Mouse (Mus musculus) embryonic fibroblast, embryonic 13.5 days (primary cell): ENCODE measurements around the gene Akap5.

Experiments
- CTCF ChIP-seq: IDR thresholded peaks from 2 replicates; pipeline ENCODE4 v1.5.1; 2011; ENCODE audit warnings: mild to moderate bottlenecking, control low read depth, low read length, moderate library complexity, borderline replicate concordance; ENCODE audit not compliant: insufficient read depth
- POLR2A ChIP-seq: IDR thresholded peaks from 2 replicates; pipeline ENCODE4 v1.6.1; 2011; ENCODE audit warnings: low read depth, mild to moderate bottlenecking, control low read depth, low read length, moderate library complexity

GRCm38 (mm10) chr12:76318282-76319212 is 6.1 kb upstream of the Akap5 start:
- no peak for TF ChIP-seq CTCF
- TF ChIP-seq POLR2A = no peak
